Mouse (Mus musculus) midbrain, embryonic 15.5 days (tissue): ENCODE data around the gene Cmtm6. TPM values are rescaled to one million over a fixed set of nuclear protein-coding genes. Genes with fewer than 3 reads are reported as not detected.

ENCODE experiments used
- ATAC-seq: fragments of 200-750 bp; cut with Nextera tagmentation; replicated peaks from 2 replicates; pipeline ENCODE4 v1.8.0; 2017; ENCODE audit warnings: moderate TSS enrichment
- H3K27ac ChIP-seq: fragments of 300-500 bp; sonication (generic); 2 replicates; pipeline ENCODE4 v1.5.1; 2015; ENCODE audit warnings: mild to moderate bottlenecking, inconsistent platforms
- H3K27me3 ChIP-seq: fragments of 300-500 bp; sonication (generic); replicated peaks from 2 replicates; pipeline ENCODE4 v1.6.1; 2015; ENCODE audit warnings: inconsistent platforms
- H3K36me3 ChIP-seq: fragments of 300-500 bp; sonication (generic); replicated peaks from 2 replicates; pipeline ENCODE4 v1.6.1; 2015; ENCODE audit warnings: inconsistent platforms
- H3K4me1 ChIP-seq: fragments of 300-500 bp; sonication (generic); 2 replicates; pipeline ENCODE4 v1.6.1; 2015; ENCODE audit warnings: inconsistent platforms
- H3K4me2 ChIP-seq: fragments of 300-500 bp; sonication (generic); 2 replicates; pipeline ENCODE4 v1.6.1; 2015; ENCODE audit warnings: inconsistent platforms, mild to moderate bottlenecking, moderate library complexity
- H3K4me3 ChIP-seq: fragments of 300-500 bp; sonication (generic); 2 replicates; pipeline ENCODE4 v1.5.1; 2015; ENCODE audit warnings: mild to moderate bottlenecking, inconsistent platforms
- H3K9ac ChIP-seq: fragments of 300-500 bp; sonication (generic); 2 replicates; pipeline ENCODE4 v1.6.1; 2015; ENCODE audit warnings: mild to moderate bottlenecking, inconsistent platforms
- H3K9me3 ChIP-seq: fragments of 300-500 bp; sonication (generic); 2 replicates; pipeline ENCODE4 v1.6.1; 2016; ENCODE audit warnings: inconsistent platforms
- WGBS: fragments of 180-500 bp; shearing (Covaris S2); methylation state at CpG from one replicate; pipeline ENCODE4 v1.1.7; 2015; ENCODE audit warnings: mixed read lengths; 5-methylcytosine and 5-hydroxymethylcytosine counted together
- polyA plus RNA-seq: library from polyadenylated mRNA; unstranded; fragments of >200 nt; fragmentation: Nextera tagmentation; extraction: Ambion mirVana; gene quantifications from 2 replicates; pipeline ENCODE4 v1.2.1, GENCODE M21; 2015

Cmtm6 gene
- polyA plus RNA-seq, 1 experiment from 2014 or later, result 18.3 TPM

DNA sequence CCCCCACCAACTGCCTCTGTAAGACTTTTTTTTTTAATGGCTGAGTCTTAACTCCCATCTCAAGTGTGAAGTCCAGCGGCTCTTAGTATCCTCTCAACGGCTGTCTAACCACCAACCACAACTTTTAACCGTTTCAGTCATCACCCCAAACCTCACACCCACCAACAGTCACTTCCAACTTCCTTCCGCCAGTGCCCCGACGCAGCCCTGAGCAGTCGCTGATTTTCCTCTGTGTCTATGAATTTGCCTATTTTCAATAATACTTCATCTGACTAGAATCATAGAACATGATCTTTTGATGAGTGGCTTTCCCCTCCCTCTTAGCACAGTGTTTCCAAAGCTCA lies 47.1 kb downstream of the Cmtm6 start:
- 91% methylated on average over 7 of the region's 7 CpGs for WGBS
- H3K9me3 ChIP-seq, result no peaks in the 10 kb centered on the region
- H3K9ac ChIP-seq, result no peak overlapping the region
- no peak overlapping the region for H3K4me3 ChIP-seq
- no peaks in the 10 kb centered on the region for H3K27me3 ChIP-seq
- no peak overlapping the region for H3K27ac ChIP-seq
- no peak for ATAC-seq
- no peaks in the 10 kb centered on the region for H3K36me3 ChIP-seq
- no peak overlapping the region for H3K4me2 ChIP-seq
- peaks cover 24% of the 10 kb centered on the region for H3K4me1 ChIP-seq

DNA sequence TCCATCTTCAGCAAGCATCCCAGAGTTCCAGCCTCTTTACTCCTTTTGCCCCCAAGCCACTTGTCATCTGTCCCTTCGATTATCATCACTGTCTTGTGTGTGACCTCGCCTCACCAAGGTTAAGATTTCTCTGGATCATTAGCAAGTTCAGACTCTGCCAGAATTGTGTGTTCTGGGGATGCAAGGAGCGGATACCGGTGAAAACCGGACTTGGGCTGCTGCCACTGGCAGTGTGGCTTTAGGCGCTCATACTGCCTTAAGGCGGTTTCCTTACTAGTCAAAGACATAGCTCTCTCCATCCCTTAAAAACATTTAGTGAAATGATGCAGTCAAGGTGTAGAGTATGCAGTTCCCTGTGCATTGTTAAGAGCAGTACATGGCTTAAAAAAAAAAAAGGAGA lies 48.0 kb downstream of the Cmtm6 start:
- ATAC-seq, result no peak
- no peaks in the 10 kb centered on the region for H3K9me3 ChIP-seq
- H3K27me3 ChIP-seq, result no peaks in the 10 kb centered on the region
- no peak overlapping the region for H3K27ac ChIP-seq
- peaks cover 24% of the 10 kb centered on the region for H3K4me1 ChIP-seq
- no peak overlapping the region for H3K4me3 ChIP-seq
- 81% methylated on average over 7 of the region's 7 CpGs for WGBS
- no peak overlapping the region for H3K4me2 ChIP-seq
- no peaks in the 10 kb centered on the region for H3K36me3 ChIP-seq
- no peak overlapping the region for H3K9ac ChIP-seq

DNA sequence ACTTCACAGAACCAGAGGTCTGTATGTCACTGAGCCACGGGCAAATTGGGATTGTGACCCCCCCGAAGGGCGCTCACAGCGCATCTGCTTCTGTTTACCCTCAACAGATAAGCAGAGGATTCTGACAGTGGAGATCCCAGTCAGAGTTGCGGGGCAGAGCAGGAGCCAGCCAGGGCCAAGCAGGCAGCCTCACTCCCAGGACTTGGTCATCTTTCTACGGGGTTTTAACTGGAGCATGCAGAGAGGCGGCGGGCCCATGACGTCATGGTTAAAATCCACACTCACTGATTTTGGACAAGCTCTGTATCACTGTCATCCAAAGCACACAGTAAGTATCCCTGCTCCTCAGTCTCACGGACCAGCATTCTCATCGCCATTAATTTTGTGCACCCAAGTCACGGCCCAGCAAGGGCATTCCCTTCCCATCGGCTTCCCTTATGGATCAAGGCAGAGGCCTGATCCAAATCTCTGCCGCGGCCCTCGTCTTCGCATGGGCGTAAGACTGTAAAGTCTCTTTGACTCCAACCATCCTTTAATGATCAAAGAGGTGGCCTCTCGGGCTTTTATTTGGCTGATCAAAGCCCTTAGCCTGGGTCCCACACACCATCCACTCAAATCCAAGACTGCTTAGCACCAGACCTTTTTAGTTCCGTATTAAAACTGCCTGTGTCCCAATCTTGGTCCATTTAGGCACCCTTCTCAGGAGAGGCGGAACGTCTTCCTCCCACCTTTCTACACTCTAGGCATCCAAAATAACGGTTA lies 49.2 kb downstream of the Cmtm6 start:
- Histone ChIP-seq H3K9ac (no peak overlapping the region), H3K4me3 (peak overlapping the region; percentile 45)
- WGBS, result 31% methylated on average over 23 of the region's 23 CpGs

DNA sequence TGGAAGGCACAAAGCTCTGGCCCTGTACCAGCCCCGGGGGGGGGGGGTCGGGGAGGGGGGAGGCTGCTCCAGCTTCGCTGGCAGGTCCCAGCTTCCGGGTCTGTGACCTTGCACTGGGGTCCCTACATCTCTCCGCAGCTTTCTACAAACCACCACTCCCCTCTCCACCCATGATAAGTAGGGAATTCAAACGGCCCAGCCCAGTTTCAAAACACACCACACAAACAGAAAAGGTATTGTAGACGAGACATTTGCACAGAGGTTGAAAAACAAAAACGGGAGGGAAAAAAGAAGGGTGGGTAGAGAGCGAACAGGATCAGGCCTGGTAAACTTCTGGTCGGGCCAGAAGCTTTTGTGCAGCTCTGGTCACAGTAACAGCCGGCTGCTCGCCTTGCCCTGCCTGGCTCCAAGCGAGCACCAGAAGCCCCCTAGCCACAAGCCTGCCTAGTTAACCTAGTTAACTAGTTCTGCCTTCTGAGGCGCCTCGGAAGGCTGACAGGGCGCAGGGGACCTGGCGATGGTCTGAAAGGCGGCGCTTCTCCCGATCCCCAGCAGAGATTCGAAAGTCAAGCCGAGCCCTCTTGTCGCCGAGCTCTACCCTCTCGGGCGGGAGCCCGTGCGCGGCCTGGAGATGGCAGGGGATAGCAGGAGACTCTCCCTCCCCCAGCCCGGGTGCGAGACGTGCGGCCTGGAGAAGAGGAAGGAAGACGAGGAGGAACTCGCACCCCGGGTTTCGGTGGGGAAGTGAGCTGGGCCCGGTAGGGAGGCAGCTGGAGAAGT lies 50.0 kb downstream of the Cmtm6 start:
- Histone ChIP-seq H3K9ac (peak overlapping the region; percentile 46), H3K4me2 (peak overlapping the region; percentile 97), H3K27ac (peak overlapping the region; percentile 22; the same call in 1 of the 2 replicates), H3K4me1 (peaks cover 30% of the 10 kb centered on the region), H3K9me3 (no peaks in the 10 kb centered on the region), H3K36me3 (no peaks in the 10 kb centered on the region), H3K4me3 (peak overlapping the region; percentile 45), H3K27me3 (no peaks in the 10 kb centered on the region)
- 1% methylated on average over 38 of the region's 38 CpGs for WGBS
- ATAC-seq, result peak; percentile 17

More for the DNA sequence above, 49.2 kb downstream of the Cmtm6 start:
- H3K4me2 ChIP-seq, result peak overlapping the region; percentile 97
- no peak overlapping the region for H3K27ac ChIP-seq
- no peaks in the 10 kb centered on the region for H3K27me3 ChIP-seq
- H3K36me3 ChIP-seq, result no peaks in the 10 kb centered on the region
- no peaks in the 10 kb centered on the region for H3K9me3 ChIP-seq
- H3K4me1 ChIP-seq, result peaks cover 23% of the 10 kb centered on the region
- ATAC-seq, result peak; percentile 34; the same call in 1 of the 2 replicates

DNA sequence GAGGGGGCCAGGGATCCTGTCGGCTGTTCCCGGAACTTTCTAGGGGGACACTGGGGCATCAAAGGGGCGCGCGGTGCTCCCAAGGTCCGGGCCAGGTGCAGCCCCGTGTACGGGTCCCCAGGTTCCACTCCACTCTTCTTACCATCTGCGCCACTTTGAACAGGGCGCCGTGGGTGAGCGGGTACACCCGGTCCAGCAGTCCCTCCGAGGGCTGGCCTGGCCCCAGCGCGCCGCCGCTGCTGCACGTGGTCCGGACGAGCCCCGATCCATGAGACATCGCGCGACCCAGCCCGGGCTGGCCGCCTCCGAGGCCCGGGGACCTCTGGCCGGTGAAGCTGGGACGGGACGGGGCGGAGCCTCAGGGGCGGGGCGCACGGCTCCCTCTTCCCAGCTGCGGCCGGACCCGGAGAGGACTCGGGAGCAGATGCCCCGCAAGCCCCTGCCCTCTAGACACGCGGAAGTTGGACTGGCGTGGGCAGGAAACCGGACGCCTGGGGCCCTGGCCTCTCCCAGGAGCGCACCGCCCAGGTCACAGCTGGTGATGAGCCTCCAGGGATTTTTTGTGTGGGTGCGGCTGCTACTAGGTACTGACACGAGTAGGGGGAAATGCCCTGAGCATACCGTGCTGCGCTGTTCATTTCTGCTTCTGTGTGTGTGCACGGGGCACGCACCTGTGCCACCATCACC lies 50.8 kb downstream of the Cmtm6 start, which contains the start of gene Cmtm7:
Gene Cmtm7, minus strand, starts transcription at position 331 of the 687 bp plus-strand sequence.
- H3K27ac ChIP-seq, result peak within 1 kb of the TSS; percentile 22; the same call in 1 of the 2 replicates
- peak within 1 kb of the TSS; percentile 97 for H3K4me2 ChIP-seq
- H3K36me3 ChIP-seq, result no peaks in the 10 kb centered on the region
- peak; percentile 69 for ATAC-seq
- WGBS, result under 1% methylated on average over 54 of the region's 54 CpGs
- H3K27me3 ChIP-seq, result no peaks in the 10 kb centered on the region
- H3K4me1 ChIP-seq, result peaks cover 30% of the 10 kb centered on the region
- peak within 1 kb of the TSS; percentile 45 for H3K4me3 ChIP-seq
- no peaks in the 10 kb centered on the region for H3K9me3 ChIP-seq
- H3K9ac ChIP-seq, result peak within 1 kb of the TSS; percentile 46

DNA sequence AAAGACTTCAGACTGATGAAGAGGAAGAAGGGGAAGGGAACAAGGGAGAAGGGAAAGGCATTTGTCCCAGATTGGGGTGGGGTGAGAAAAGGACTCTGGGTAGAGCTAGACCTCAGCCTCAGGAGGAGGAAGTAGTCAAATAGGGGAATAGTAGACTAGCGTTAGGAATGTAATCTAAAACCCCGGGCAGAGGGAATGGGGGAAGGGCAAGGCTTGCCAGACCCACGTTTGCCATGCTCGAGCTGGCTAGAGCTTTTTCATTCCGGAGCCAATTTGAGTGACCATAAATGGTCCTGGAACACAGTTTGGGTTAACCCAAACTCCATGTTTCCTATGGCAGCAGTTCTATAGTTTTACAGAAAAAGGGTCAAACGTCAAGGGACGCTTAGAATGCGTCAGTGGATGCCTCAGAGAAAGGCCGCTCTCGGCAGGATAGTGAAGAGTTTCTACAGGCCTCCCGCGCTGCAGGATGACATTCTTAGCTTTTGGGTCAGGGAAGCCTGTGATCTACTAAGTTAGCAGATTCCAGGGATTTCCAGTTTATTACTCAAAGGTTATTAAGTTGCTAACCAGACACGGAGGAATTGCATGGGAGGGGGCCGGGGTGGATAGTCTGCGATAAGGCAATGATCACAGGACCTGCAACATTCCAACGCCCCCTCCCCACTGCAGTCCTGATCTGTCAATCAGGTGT lies 54.7 kb downstream of the Cmtm6 start:
- H3K4me2 ChIP-seq, result no peak overlapping the region
- no peaks in the 10 kb centered on the region for H3K9me3 ChIP-seq
- 16% methylated on average over 16 of the region's 16 CpGs for WGBS
- H3K4me3 ChIP-seq, result no peak overlapping the region
- H3K27ac ChIP-seq, result no peak overlapping the region
- H3K27me3 ChIP-seq, result no peaks in the 10 kb centered on the region
- no peak for ATAC-seq
- H3K36me3 ChIP-seq, result no peaks in the 10 kb centered on the region
- H3K9ac ChIP-seq, result no peak overlapping the region
- H3K4me1 ChIP-seq, result peaks cover 22% of the 10 kb centered on the region

DNA sequence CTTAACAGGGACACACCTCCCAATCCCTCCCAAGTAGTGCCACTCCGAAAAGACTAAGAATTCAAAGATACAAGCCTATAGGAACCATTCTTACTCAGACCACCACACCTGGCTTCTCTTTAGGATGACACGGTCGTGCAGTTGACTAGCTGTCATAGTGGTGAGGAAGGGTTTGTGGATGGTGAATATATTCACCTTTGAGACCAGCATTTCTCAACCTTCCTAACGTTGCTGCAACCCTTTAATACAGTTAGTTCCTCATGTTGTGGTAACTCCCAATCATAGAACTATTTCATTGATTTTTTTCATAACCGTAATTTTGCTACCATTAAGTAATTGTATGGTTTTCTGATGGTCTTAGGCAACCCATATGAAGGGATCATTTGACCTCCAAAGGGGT lies 56.2 kb downstream of the Cmtm6 start:
- H3K9me3 ChIP-seq, result no peaks in the 10 kb centered on the region
- WGBS, result 96% methylated on average over 5 of the region's 5 CpGs
- ATAC-seq, result no peak
- H3K36me3 ChIP-seq, result no peaks in the 10 kb centered on the region
- no peak overlapping the region for H3K4me3 ChIP-seq
- H3K4me2 ChIP-seq, result no peak overlapping the region
- H3K27me3 ChIP-seq, result no peaks in the 10 kb centered on the region
- no peak overlapping the region for H3K9ac ChIP-seq
- no peak overlapping the region for H3K27ac ChIP-seq
- H3K4me1 ChIP-seq, result peaks cover 8% of the 10 kb centered on the region

DNA sequence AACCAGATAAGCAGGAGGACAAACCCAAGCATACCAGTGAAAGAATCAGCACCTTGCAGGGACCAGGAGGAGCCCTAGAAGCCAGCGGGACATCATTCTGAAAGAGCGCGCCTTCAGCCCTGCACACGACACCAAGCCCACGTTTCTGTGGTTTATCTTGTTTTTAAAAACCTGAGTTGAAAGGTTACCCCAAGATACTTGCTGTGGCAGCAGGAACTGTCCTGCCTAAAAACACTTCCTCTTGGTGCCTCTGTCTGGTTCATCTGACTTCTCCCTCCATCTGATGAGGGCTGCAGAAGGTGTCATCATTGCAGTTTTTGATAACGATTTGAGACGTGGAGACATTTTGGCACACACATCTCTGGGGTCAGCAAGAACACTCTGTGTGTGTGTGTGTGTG lies 56.8 kb downstream of the Cmtm6 start:
- Histone ChIP-seq H3K4me1 (peaks cover 8% of the 10 kb centered on the region), H3K27me3 (no peaks in the 10 kb centered on the region), H3K9ac (no peak overlapping the region), H3K4me3 (no peak overlapping the region), H3K9me3 (no peaks in the 10 kb centered on the region), H3K4me2 (no peak overlapping the region), H3K36me3 (no peaks in the 10 kb centered on the region), H3K27ac (no peak overlapping the region)
- no peak for ATAC-seq
- WGBS, result 94% methylated on average over 7 of the region's 7 CpGs

DNA sequence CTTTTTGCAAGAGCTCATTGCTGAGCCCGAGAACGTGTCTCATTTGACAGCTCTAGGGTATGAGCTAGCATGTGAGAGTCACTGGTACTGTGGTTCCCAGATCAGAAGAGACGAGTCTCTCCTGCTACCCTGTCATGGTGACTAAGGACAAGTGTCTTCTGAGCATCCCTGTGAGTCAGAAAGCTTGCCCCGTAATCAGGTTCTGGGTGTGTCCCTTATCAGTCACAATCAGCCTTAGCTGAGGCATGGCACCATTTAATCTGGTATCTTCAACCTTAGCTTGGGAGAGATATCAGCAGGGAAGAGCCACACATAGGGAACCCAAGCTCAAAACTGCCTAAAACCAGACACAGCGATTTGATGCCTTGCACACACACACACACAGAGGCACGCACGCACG lies 57.8 kb downstream of the Cmtm6 start:
- H3K9me3 ChIP-seq, result no peaks in the 10 kb centered on the region
- peaks cover 8% of the 10 kb centered on the region for H3K4me1 ChIP-seq
- no peak overlapping the region for H3K9ac ChIP-seq
- ATAC-seq, result no peak
- H3K4me3 ChIP-seq, result no peak overlapping the region
- no peak overlapping the region for H3K4me2 ChIP-seq
- H3K36me3 ChIP-seq, result no peaks in the 10 kb centered on the region
- WGBS, result 92% methylated on average over 8 of the region's 8 CpGs
- no peak overlapping the region for H3K27ac ChIP-seq
- no peaks in the 10 kb centered on the region for H3K27me3 ChIP-seq

DNA sequence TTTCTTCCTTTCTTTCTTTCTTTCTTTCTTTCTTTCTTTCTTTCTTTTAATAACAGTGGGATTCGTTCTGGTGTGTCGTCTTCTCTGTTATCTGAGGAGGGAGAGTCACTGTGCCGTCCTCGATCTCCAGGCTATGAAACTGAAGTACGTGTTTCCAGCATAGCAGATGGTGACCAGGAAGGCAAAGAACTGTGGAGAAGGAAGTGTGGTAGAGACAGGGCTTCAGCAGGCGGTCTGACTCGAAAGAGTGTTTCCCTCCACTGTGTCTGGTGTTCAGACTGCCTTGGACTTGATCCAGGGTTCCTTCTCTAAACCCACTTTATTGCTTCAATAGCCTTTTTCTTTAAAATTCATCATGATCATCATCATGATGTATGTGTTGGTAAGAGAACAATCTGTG lies 58.6 kb downstream of the Cmtm6 start:
- no peak overlapping the region for H3K27ac ChIP-seq
- 85% methylated on average over 7 of the region's 7 CpGs for WGBS

DNA sequence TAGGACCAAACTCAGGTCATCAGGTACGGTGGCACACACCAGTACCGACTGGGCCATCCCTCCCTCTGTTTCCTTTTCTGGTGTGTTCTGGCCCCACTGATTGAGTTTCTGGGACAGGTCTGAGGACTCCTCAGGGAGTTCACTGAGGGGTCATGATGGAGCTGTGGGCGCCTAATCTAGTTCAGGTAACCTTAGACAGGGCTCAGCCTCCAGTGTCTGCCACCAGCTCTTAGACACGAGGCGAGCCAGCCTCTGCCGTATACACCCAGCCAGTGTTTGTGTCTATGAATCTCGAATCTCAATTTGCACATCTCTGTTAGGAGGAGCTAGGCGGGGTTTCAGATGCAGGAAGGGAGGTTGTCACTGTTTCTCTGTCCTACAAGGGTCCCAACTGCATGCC lies 59.1 kb downstream of the Cmtm6 start:
- H3K27me3 ChIP-seq, result no peaks in the 10 kb centered on the region
- H3K9me3 ChIP-seq, result no peaks in the 10 kb centered on the region
- H3K4me2 ChIP-seq, result no peak overlapping the region
- ATAC-seq, result no peak
- no peak overlapping the region for H3K27ac ChIP-seq
- H3K4me1 ChIP-seq, result peaks cover 8% of the 10 kb centered on the region
- 95% methylated on average over 8 of the region's 8 CpGs for WGBS
- H3K4me3 ChIP-seq, result no peak overlapping the region
- H3K36me3 ChIP-seq, result no peaks in the 10 kb centered on the region
- no peak overlapping the region for H3K9ac ChIP-seq

More for the DNA sequence above, 58.6 kb downstream of the Cmtm6 start:
- Histone ChIP-seq H3K4me3 (no peak overlapping the region), H3K4me1 (peaks cover 8% of the 10 kb centered on the region), H3K9ac (no peak overlapping the region), H3K9me3 (no peaks in the 10 kb centered on the region), H3K4me2 (no peak overlapping the region), H3K27me3 (no peaks in the 10 kb centered on the region), H3K36me3 (no peaks in the 10 kb centered on the region)
- no peak for ATAC-seq
